Mouse (Mus musculus) neural tube, embryonic 15.5 days (tissue): ENCODE data around the gene Plscr1. TPM values are rescaled to one million over a fixed set of nuclear protein-coding genes. Genes with fewer than 3 reads are reported as not detected.

Experiments
- ATAC-seq: fragments of 200-750 bp; cut with Nextera tagmentation; 2 replicates; pipeline ENCODE4 v1.8.0; 2017; ENCODE audit warnings: mild to moderate bottlenecking, moderate TSS enrichment, moderate library complexity; ENCODE audit not compliant: low FRiP score
- H3K27ac ChIP-seq: fragments of 300-500 bp; sonication (generic); replicated peaks from 2 replicates; pipeline ENCODE4 v1.5.1; 2015; ENCODE audit warnings: mild to moderate bottlenecking, inconsistent platforms
- H3K27me3 ChIP-seq: fragments of 300-500 bp; sonication (generic); replicated peaks from 2 replicates; pipeline ENCODE4 v1.6.1; 2015; ENCODE audit warnings: inconsistent platforms
- H3K36me3 ChIP-seq: fragments of 300-500 bp; sonication (generic); 2 replicates; pipeline ENCODE4 v1.6.1; 2015; ENCODE audit warnings: inconsistent platforms
- H3K4me1 ChIP-seq: fragments of 300-500 bp; sonication (generic); 2 replicates; pipeline ENCODE4 v1.6.1; 2015; ENCODE audit warnings: inconsistent platforms
- H3K4me2 ChIP-seq: fragments of 300-500 bp; sonication (generic); 2 replicates; pipeline ENCODE4 v1.6.1; 2015; ENCODE audit warnings: inconsistent platforms, mild to moderate bottlenecking, moderate library complexity
- H3K4me3 ChIP-seq: fragments of 300-500 bp; sonication (generic); replicated peaks from 2 replicates; pipeline ENCODE4 v1.5.1; 2015; ENCODE audit warnings: mild to moderate bottlenecking, inconsistent platforms
- H3K9ac ChIP-seq: fragments of 300-500 bp; sonication (generic); replicated peaks from 2 replicates; pipeline ENCODE4 v1.6.1; 2015; ENCODE audit warnings: mild to moderate bottlenecking, inconsistent platforms
- H3K9me3 ChIP-seq: fragments of 300-500 bp; sonication (generic); replicated peaks from 2 replicates; pipeline ENCODE4 v1.6.1; 2016; ENCODE audit warnings: inconsistent platforms
- WGBS: fragments of 180-500 bp; shearing (Covaris S2); methylation state at CpG from one replicate; pipeline ENCODE4 v1.1.7; 2015; ENCODE audit warnings: mixed read lengths; 5-methylcytosine and 5-hydroxymethylcytosine counted together
- polyA plus RNA-seq: library from polyadenylated mRNA; unstranded; fragments of >200 nt; fragmentation: Nextera tagmentation; extraction: Ambion mirVana; gene quantifications from 2 replicates; pipeline ENCODE4 v1.2.1, GENCODE M21; 2015

Plscr1 gene
- polyA plus RNA-seq, 1 experiment from 2014 or later = 9.6 TPM

GRCm38 (mm10) chr9:92282563-92283171, 33.1 kb downstream of the Plscr1 start:
- Histone ChIP-seq H3K36me3 (no peaks in the 10 kb centered on the region), H3K4me3 (no peak overlapping the region), H3K9me3 (no peaks in the 10 kb centered on the region), H3K27me3 (no peaks in the 10 kb centered on the region), H3K9ac (no peak overlapping the region), H3K4me2 (peak overlapping the region; percentile 27; the same call in 1 of the 2 replicates), H3K27ac (no peak overlapping the region; the same call in 1 of the 2 replicates), H3K4me1 (no peaks in the 10 kb centered on the region)
- WGBS = 28% methylated on average over 7 of the region's 7 CpGs
- ATAC-seq = peak; percentile 81

- no peaks in the 10 kb centered on the region for H3K9me3 ChIP-seq
- H3K9ac ChIP-seq = no peak overlapping the region
- ATAC-seq = no peak
- H3K4me1 ChIP-seq = no peaks in the 10 kb centered on the region
- H3K4me3 ChIP-seq = no peak overlapping the region
- H3K4me2 ChIP-seq = no peak overlapping the region
- no peaks in the 10 kb centered on the region for H3K36me3 ChIP-seq
- WGBS = 80% methylated on average over 3 of the region's 3 CpGs
- H3K27me3 ChIP-seq = no peaks in the 10 kb centered on the region
- no peak overlapping the region for H3K27ac ChIP-seq
Observed at GRCm38 (mm10) chr9:92289675-92290074, 40.1 kb downstream of the Plscr1 start.

GRCm38 (mm10) chr9:92292169-92292568, 42.6 kb downstream of the Plscr1 start:
- Histone ChIP-seq H3K9ac (no peak overlapping the region), H3K9me3 (no peaks in the 10 kb centered on the region), H3K36me3 (no peaks in the 10 kb centered on the region), H3K27ac (no peak overlapping the region), H3K4me3 (no peak overlapping the region), H3K4me1 (no peaks in the 10 kb centered on the region), H3K4me2 (no peak overlapping the region), H3K27me3 (no peaks in the 10 kb centered on the region)
- no peak for ATAC-seq
- WGBS = 75% methylated on average over 2 of the region's 2 CpGs

GRCm38 (mm10) chr9:92292922-92293321, 43.4 kb downstream of the Plscr1 start:
- Histone ChIP-seq H3K9ac (no peak overlapping the region), H3K36me3 (no peaks in the 10 kb centered on the region), H3K27ac (no peak overlapping the region), H3K4me1 (no peaks in the 10 kb centered on the region), H3K4me2 (no peak overlapping the region), H3K4me3 (no peak overlapping the region), H3K27me3 (no peaks in the 10 kb centered on the region), H3K9me3 (no peaks in the 10 kb centered on the region)
- 66% methylated on average over 3 of the region's 3 CpGs for WGBS
- no peak for ATAC-seq

GRCm38 (mm10) chr9:92293560-92294548, 44.3 kb downstream of the Plscr1 start:
- Histone ChIP-seq H3K9ac (no peak overlapping the region), H3K4me3 (no peak overlapping the region), H3K4me1 (no peaks in the 10 kb centered on the region), H3K27me3 (no peaks in the 10 kb centered on the region), H3K27ac (no peak overlapping the region), H3K36me3 (no peaks in the 10 kb centered on the region), H3K4me2 (no peak overlapping the region), H3K9me3 (no peaks in the 10 kb centered on the region)
- ATAC-seq = no peak
- 89% methylated on average over 2 of the region's 2 CpGs for WGBS

GRCm38 (mm10) chr9:92298288-92298687, 48.7 kb downstream of the Plscr1 start:
- no peaks in the 10 kb centered on the region for H3K4me1 ChIP-seq
- no peak for ATAC-seq

GRCm38 (mm10) chr9:92301213-92301612, 51.7 kb downstream of the Plscr1 start:
- H3K9me3 ChIP-seq = no peaks in the 10 kb centered on the region
- 68% methylated on average over 3 of the region's 3 CpGs for WGBS
- H3K4me3 ChIP-seq = no peak overlapping the region
- no peak overlapping the region for H3K9ac ChIP-seq
- no peak overlapping the region for H3K27ac ChIP-seq
- H3K4me2 ChIP-seq = no peak overlapping the region
- H3K36me3 ChIP-seq = no peaks in the 10 kb centered on the region
- no peaks in the 10 kb centered on the region for H3K27me3 ChIP-seq
- H3K4me1 ChIP-seq = no peaks in the 10 kb centered on the region
- ATAC-seq = no peak

More at GRCm38 (mm10) chr9:92298288-92298687, 48.7 kb downstream of the Plscr1 start:
- Histone ChIP-seq H3K4me2 (no peak overlapping the region), H3K4me3 (no peak overlapping the region), H3K9ac (no peak overlapping the region), H3K27ac (no peak overlapping the region), H3K9me3 (no peaks in the 10 kb centered on the region), H3K27me3 (no peaks in the 10 kb centered on the region), H3K36me3 (no peaks in the 10 kb centered on the region)
- WGBS = 88% methylated on average over 1 of the region's 1 CpGs

GRCm38 (mm10) chr9:92305075-92305474, 55.5 kb downstream of the Plscr1 start:
- 83% methylated on average over 8 of the region's 8 CpGs for WGBS
- Histone ChIP-seq H3K27me3 (no peaks in the 10 kb centered on the region), H3K36me3 (no peaks in the 10 kb centered on the region), H3K9ac (no peak overlapping the region), H3K4me3 (no peak overlapping the region), H3K27ac (no peak overlapping the region), H3K4me2 (no peak overlapping the region), H3K4me1 (no peaks in the 10 kb centered on the region), H3K9me3 (no peaks in the 10 kb centered on the region)
- no peak for ATAC-seq

- 76% methylated on average over 8 of the region's 8 CpGs for WGBS
- Histone ChIP-seq H3K27me3 (no peaks in the 10 kb centered on the region), H3K4me3 (no peak overlapping the region), H3K4me2 (no peak overlapping the region), H3K9ac (no peak overlapping the region), H3K36me3 (no peaks in the 10 kb centered on the region), H3K9me3 (no peaks in the 10 kb centered on the region), H3K4me1 (no peaks in the 10 kb centered on the region), H3K27ac (no peak overlapping the region)
- no peak for ATAC-seq
Observed at GRCm38 (mm10) chr9:92305620-92306220, 56.2 kb downstream of the Plscr1 start.

GRCm38 (mm10) chr9:92309077-92309476, 59.5 kb downstream of the Plscr1 start, which contains the start of gene 1700057G04Rik:
Gene 1700057G04Rik, plus strand, starts transcription at chr9:92309377.
- Histone ChIP-seq H3K27me3 (no peaks in the 10 kb centered on the region), H3K4me3 (no peak within 1 kb of the TSS), H3K4me2 (no peak within 1 kb of the TSS), H3K9ac (no peak within 1 kb of the TSS), H3K9me3 (no peaks in the 10 kb centered on the region), H3K36me3 (no peaks in the 10 kb centered on the region), H3K4me1 (no peaks in the 10 kb centered on the region), H3K27ac (no peak within 1 kb of the TSS)
- no peak for ATAC-seq
- WGBS = 98% methylated on average over 1 of the region's 1 CpGs

GRCm38 (mm10) chr9:92316791-92317190, 67.2 kb downstream of the Plscr1 start:
- Histone ChIP-seq H3K4me2 (no peak overlapping the region), H3K9ac (no peak overlapping the region), H3K36me3 (no peaks in the 10 kb centered on the region), H3K4me3 (no peak overlapping the region), H3K27ac (no peak overlapping the region), H3K27me3 (no peaks in the 10 kb centered on the region), H3K4me1 (no peaks in the 10 kb centered on the region), H3K9me3 (no peaks in the 10 kb centered on the region)
- ATAC-seq = no peak
- 87% methylated on average over 3 of the region's 3 CpGs for WGBS
